Mouse (Mus musculus) liver, embryonic 13.5 days (tissue): ENCODE measurements around the gene Fkbp4. TPM values are rescaled to one million over a fixed set of nuclear protein-coding genes. Genes with fewer than 3 reads are reported as not detected.

Experiments
- ATAC-seq: fragments of 200-750 bp; cut with Nextera tagmentation; 2 replicates; pipeline ENCODE4 v1.8.0; 2017; ENCODE audit warnings: low read depth, mild to moderate bottlenecking, moderate number of reproducible peaks, moderate library complexity
- DNase-seq: peaks from one replicate; pipeline ENCODE4 v3.0.0; 2022
- H3K27ac ChIP-seq: fragments of 300-500 bp; sonication (generic); 2 replicates; pipeline ENCODE4 v1.5.1; 2015; ENCODE audit warnings: moderate library complexity, mild to moderate bottlenecking, inconsistent platforms
- H3K27me3 ChIP-seq: fragments of 300-500 bp; sonication (generic); 2 replicates; pipeline ENCODE4 v1.6.1; 2015; ENCODE audit warnings: mild to moderate bottlenecking, inconsistent platforms
- H3K36me3 ChIP-seq: fragments of 300-500 bp; sonication (generic); 2 replicates; pipeline ENCODE4 v1.6.1; 2015; ENCODE audit warnings: mild to moderate bottlenecking, inconsistent platforms
- H3K4me1 ChIP-seq: fragments of 300-500 bp; sonication (generic); replicated peaks from 2 replicates; pipeline ENCODE4 v1.6.1; 2015; ENCODE audit warnings: inconsistent platforms
- H3K4me2 ChIP-seq: fragments of 300-500 bp; sonication (generic); 2 replicates; pipeline ENCODE4 v1.6.1; 2015; ENCODE audit warnings: inconsistent platforms, mild to moderate bottlenecking, moderate library complexity
- H3K4me3 ChIP-seq: fragments of 300-500 bp; sonication (generic); replicated peaks from 2 replicates; pipeline ENCODE4 v1.5.1; 2015; ENCODE audit warnings: mild to moderate bottlenecking, inconsistent platforms
- H3K9ac ChIP-seq: fragments of 300-500 bp; sonication (generic); 2 replicates; pipeline ENCODE4 v1.6.1; 2015; ENCODE audit warnings: mild to moderate bottlenecking, inconsistent platforms
- H3K9me3 ChIP-seq: fragments of 300-500 bp; sonication (generic); replicated peaks from 2 replicates; pipeline ENCODE4 v1.6.1; 2016; ENCODE audit warnings: inconsistent platforms
- WGBS: fragments of 180-500 bp; shearing (Covaris S2); methylation state at CpG from one replicate; pipeline ENCODE4 v1.1.7; 2015; ENCODE audit not compliant: insufficient replicate concordance; 5-methylcytosine and 5-hydroxymethylcytosine counted together
- polyA plus RNA-seq: library from polyadenylated mRNA; unstranded; fragments of >200 nt; fragmentation: Nextera tagmentation; extraction: Ambion mirVana; gene quantifications from 2 replicates; pipeline ENCODE4 v1.2.1, GENCODE M21; 2015

Gene Fkbp4
- polyA plus RNA-seq, result 273 and 316 TPM in 2 replicates

- H3K9me3 ChIP-seq, result no peaks in the 10 kb centered on the region
- WGBS, result under 1% methylated on average over 67 of the region's 67 CpGs
- peak within 1 kb of the TSS; percentile 96 for H3K9ac ChIP-seq
- H3K27me3 ChIP-seq, result no peaks in the 10 kb centered on the region
- peaks cover 34% of the 10 kb centered on the region for H3K36me3 ChIP-seq
- H3K27ac ChIP-seq, result peak within 1 kb of the TSS; percentile 90
- peak; percentile 93 for DNase-seq
- ATAC-seq, result peak; percentile 93
- H3K4me1 ChIP-seq, result peaks cover 47% of the 10 kb centered on the region
- peak within 1 kb of the TSS; percentile 93 for H3K4me3 ChIP-seq
- H3K4me2 ChIP-seq, result peak within 1 kb of the TSS; percentile 99
Observed at GRCm38 (mm10) chr6:128438317-128438870, at the start of gene Fkbp4. Gene Fkbp4 (minus strand): TSS chr6:128438677.

GRCm38 (mm10) chr6:128487736-128488135 lies 49.3 kb upstream of the Fkbp4 start:
- Histone ChIP-seq H3K4me1 (no peaks in the 10 kb centered on the region), H3K4me3 (no peak overlapping the region), H3K4me2 (no peak overlapping the region), H3K27me3 (no peaks in the 10 kb centered on the region), H3K9ac (no peak overlapping the region), H3K36me3 (peaks cover 9% of the 10 kb centered on the region; the same call in 1 of the 2 replicates), H3K27ac (no peak overlapping the region), H3K9me3 (no peaks in the 10 kb centered on the region)
- 70% methylated on average over 11 of the region's 11 CpGs for WGBS
- ATAC-seq (no peak), DNase-seq (no peak)

GRCm38 (mm10) chr6:128479463-128480454 lies 41.3 kb upstream of the Fkbp4 start:
- H3K36me3 ChIP-seq, result no peaks in the 10 kb centered on the region
- no peaks in the 10 kb centered on the region for H3K27me3 ChIP-seq
- H3K4me3 ChIP-seq, result no peak overlapping the region
- no peaks in the 10 kb centered on the region for H3K9me3 ChIP-seq
- no peak overlapping the region for H3K27ac ChIP-seq
- H3K9ac ChIP-seq, result no peak overlapping the region
- peak; percentile 84 for DNase-seq
- WGBS, result 13% methylated on average over 26 of the region's 26 CpGs
- 0 out of 2 replicates have a peak, but pooled peaks cover 5% of the 10 kb centered on the region for H3K4me1 ChIP-seq
- peak overlapping the region; percentile 38 for H3K4me2 ChIP-seq
- ATAC-seq, result peak; percentile 87

GRCm38 (mm10) chr6:128477495-128477894 lies 39.0 kb upstream of the Fkbp4 start:
- 18% methylated on average over 4 of the region's 4 CpGs for WGBS
- H3K36me3 ChIP-seq, result no peaks in the 10 kb centered on the region
- no peaks in the 10 kb centered on the region for H3K27me3 ChIP-seq
- no peak overlapping the region for H3K9ac ChIP-seq
- H3K27ac ChIP-seq, result no peak overlapping the region
- H3K4me1 ChIP-seq, result 0 out of 2 replicates have a peak, but pooled peaks cover 5% of the 10 kb centered on the region
- no peak overlapping the region for H3K4me2 ChIP-seq
- DNase-seq (no peak), ATAC-seq (no peak)
- H3K4me3 ChIP-seq, result no peak overlapping the region
- H3K9me3 ChIP-seq, result no peaks in the 10 kb centered on the region

GRCm38 (mm10) chr6:128474112-128474511 lies 35.6 kb upstream of the Fkbp4 start:
- Histone ChIP-seq H3K4me1 (peaks cover 4% of the 10 kb centered on the region), H3K4me3 (no peak overlapping the region), H3K4me2 (no peak overlapping the region), H3K27ac (no peak overlapping the region), H3K9ac (no peak overlapping the region), H3K9me3 (no peaks in the 10 kb centered on the region), H3K27me3 (no peaks in the 10 kb centered on the region), H3K36me3 (no peaks in the 10 kb centered on the region)
- 66% methylated on average over 6 of the region's 6 CpGs for WGBS
- DNase-seq (no peak), ATAC-seq (no peak)

- no peak for ATAC-seq
Observed at GRCm38 (mm10) chr6:128469451-128469850, 31.0 kb upstream of the Fkbp4 start.

GRCm38 (mm10) chr6:128467298-128467697 lies 28.8 kb upstream of the Fkbp4 start:
- no peak for DNase-seq

More at GRCm38 (mm10) chr6:128469451-128469850, 31.0 kb upstream of the Fkbp4 start:
- 7% methylated on average over 11 of the region's 12 CpGs for WGBS
- Histone ChIP-seq H3K9ac (no peak overlapping the region), H3K4me1 (peaks cover 39% of the 10 kb centered on the region), H3K4me3 (no peak overlapping the region), H3K9me3 (no peaks in the 10 kb centered on the region), H3K4me2 (peak overlapping the region; percentile 32; the same call in 1 of the 2 replicates), H3K27me3 (no peaks in the 10 kb centered on the region), H3K36me3 (no peaks in the 10 kb centered on the region), H3K27ac (no peak overlapping the region)
- no peak for DNase-seq

GRCm38 (mm10) chr6:128466563-128466962 lies 28.1 kb upstream of the Fkbp4 start:
- peak overlapping the region; percentile 10; the same call in 1 of the 2 replicates for H3K4me2 ChIP-seq
- DNase-seq, result peak; percentile 40

More at GRCm38 (mm10) chr6:128467298-128467697, 28.8 kb upstream of the Fkbp4 start:
- Histone ChIP-seq H3K27me3 (no peaks in the 10 kb centered on the region), H3K9ac (no peak overlapping the region), H3K9me3 (no peaks in the 10 kb centered on the region), H3K27ac (no peak overlapping the region), H3K4me1 (peaks cover 39% of the 10 kb centered on the region), H3K36me3 (no peaks in the 10 kb centered on the region), H3K4me2 (no peak overlapping the region), H3K4me3 (no peak overlapping the region)
- ATAC-seq, result no peak
- WGBS, result 37% methylated on average over 2 of the region's 2 CpGs

GRCm38 (mm10) chr6:128466043-128466442 lies 27.6 kb upstream of the Fkbp4 start:
- H3K27ac ChIP-seq, result no peak overlapping the region
- no peaks in the 10 kb centered on the region for H3K36me3 ChIP-seq
- 57% methylated on average over 7 of the region's 7 CpGs for WGBS
- peaks cover 39% of the 10 kb centered on the region for H3K4me1 ChIP-seq
- no peak overlapping the region for H3K4me3 ChIP-seq
- H3K27me3 ChIP-seq, result no peaks in the 10 kb centered on the region
- H3K9ac ChIP-seq, result no peak overlapping the region
- ATAC-seq (0 out of 2 replicates have a peak, but pooled peaks have one; percentile 15), DNase-seq (no peak)
- peak overlapping the region; percentile 10; the same call in 1 of the 2 replicates for H3K4me2 ChIP-seq
- H3K9me3 ChIP-seq, result no peaks in the 10 kb centered on the region

More at GRCm38 (mm10) chr6:128466563-128466962, 28.1 kb upstream of the Fkbp4 start:
- Histone ChIP-seq H3K9ac (no peak overlapping the region), H3K27ac (no peak overlapping the region), H3K4me3 (no peak overlapping the region), H3K4me1 (peaks cover 39% of the 10 kb centered on the region), H3K36me3 (no peaks in the 10 kb centered on the region), H3K27me3 (no peaks in the 10 kb centered on the region), H3K9me3 (no peaks in the 10 kb centered on the region)
- ATAC-seq, result peak; percentile 82
- WGBS, result 23% methylated on average over 3 of the region's 3 CpGs

GRCm38 (mm10) chr6:128464996-128465395 lies 26.5 kb upstream of the Fkbp4 start:
- 55% methylated on average over 4 of the region's 4 CpGs for WGBS

GRCm38 (mm10) chr6:128461606-128462005 lies 23.1 kb upstream of the Fkbp4 start:
- no peak overlapping the region for H3K4me3 ChIP-seq
- no peak for DNase-seq
- H3K4me1 ChIP-seq, result peaks cover 14% of the 10 kb centered on the region
- H3K27me3 ChIP-seq, result no peaks in the 10 kb centered on the region
- H3K9ac ChIP-seq, result no peak overlapping the region
- no peaks in the 10 kb centered on the region for H3K36me3 ChIP-seq
- ATAC-seq, result no peak
- no peak overlapping the region for H3K27ac ChIP-seq
- H3K4me2 ChIP-seq, result no peak overlapping the region
- H3K9me3 ChIP-seq, result no peaks in the 10 kb centered on the region

More at GRCm38 (mm10) chr6:128464996-128465395, 26.5 kb upstream of the Fkbp4 start:
- Histone ChIP-seq H3K27me3 (no peaks in the 10 kb centered on the region), H3K9me3 (no peaks in the 10 kb centered on the region), H3K27ac (no peak overlapping the region), H3K4me1 (peaks cover 39% of the 10 kb centered on the region), H3K4me3 (no peak overlapping the region), H3K36me3 (no peaks in the 10 kb centered on the region), H3K4me2 (no peak overlapping the region), H3K9ac (no peak overlapping the region)
- ATAC-seq, result no peak
- no peak for DNase-seq
